Mouse (Mus musculus) forebrain, embryonic 11.5 days (tissue): ENCODE data around the gene Sars. TPM values are rescaled to one million over a fixed set of nuclear protein-coding genes. Genes with fewer than 3 reads are reported as not detected.
A peak's percentile ranks its signal among the peaks of the same experiment; 100 is the strongest.

Source experiments
- ATAC-seq: fragments of 200-750 bp; cut with Nextera tagmentation; replicated peaks from 2 replicates; pipeline ENCODE4 v1.8.0; 2017; ENCODE audit warnings: moderate TSS enrichment; ENCODE audit not compliant: low FRiP score
- DNase-seq: peaks from one replicate; pipeline ENCODE4 v3.0.0-alpha.2; 2017; ENCODE audit warnings: low spot score
- H3K27ac ChIP-seq: fragments of 300-500 bp; sonication (generic); 2 replicates; pipeline ENCODE4 v1.5.1; 2014; ENCODE audit warnings: low read depth, low read length
- H3K27me3 ChIP-seq: fragments of 300-500 bp; sonication (generic); 2 replicates; pipeline ENCODE4 v1.6.1; 2014; ENCODE audit warnings: mild to moderate bottlenecking, low read length, mixed read lengths; ENCODE audit not compliant: control insufficient read depth, insufficient read depth
- H3K36me3 ChIP-seq: fragments of 300-500 bp; sonication (generic); 2 replicates; pipeline ENCODE4 v1.6.1; 2014; ENCODE audit warnings: mild to moderate bottlenecking, low read length, moderate library complexity, mixed read lengths; ENCODE audit not compliant: control insufficient read depth, insufficient read depth
- H3K4me1 ChIP-seq: fragments of 300-500 bp; sonication (generic); replicated peaks from 2 replicates; pipeline ENCODE4 v1.6.1; 2014; ENCODE audit warnings: low read length, mixed read lengths; ENCODE audit not compliant: control insufficient read depth, insufficient read depth
- H3K4me2 ChIP-seq: fragments of 300-500 bp; sonication (generic); 2 replicates; pipeline ENCODE4 v1.6.1; 2014; ENCODE audit warnings: low read depth, mild to moderate bottlenecking, low read length, moderate library complexity, mixed read lengths; ENCODE audit not compliant: severe bottlenecking
- H3K4me3 ChIP-seq: fragments of 300-500 bp; sonication (generic); 2 replicates; pipeline ENCODE4 v1.5.1; 2014; ENCODE audit warnings: low read depth, low read length
- H3K9ac ChIP-seq: fragments of 300-500 bp; sonication (generic); 2 replicates; pipeline ENCODE4 v1.6.1; 2014; ENCODE audit warnings: low read length
- H3K9me3 ChIP-seq: fragments of 300-500 bp; sonication (generic); 2 replicates; pipeline ENCODE4 v1.6.1; 2016; ENCODE audit warnings: low read length, mixed read lengths; ENCODE audit not compliant: control insufficient read depth
- WGBS: fragments of 180-500 bp; shearing (Covaris S2); extraction: QIAGEN DNeasy Blood & Tissue Kit; methylation state at CpG from one replicate; pipeline ENCODE4 v1.1.7; 2014; 5-methylcytosine and 5-hydroxymethylcytosine counted together
- polyA plus RNA-seq: library from polyadenylated mRNA; unstranded; fragments of >200 nt; fragmentation: Nextera tagmentation; extraction: Ambion mirVana; gene quantifications from 2 replicates; pipeline ENCODE4 v1.2.1, GENCODE M21; 2014

Sars gene
- 180 and 189 TPM in 2 replicates for polyA plus RNA-seq

- Histone ChIP-seq H3K27me3 (no peaks in the 10 kb centered on the region), H3K4me2 (peak within 1 kb of the TSS; percentile 85)
Observed at GRCm38 (mm10) chr3:108444698-108445365, at the start of gene Sars. Sars (minus strand) TSS chr3:108445209.

GRCm38 (mm10) chr3:108489968-108490367 lies 45.0 kb upstream of the Sars start:
- ATAC-seq (no peak), DNase-seq (no peak)
- Histone ChIP-seq H3K4me3 (no peak overlapping the region), H3K9ac (no peak overlapping the region), H3K9me3 (no peaks in the 10 kb centered on the region), H3K27me3 (no peaks in the 10 kb centered on the region), H3K27ac (no peak overlapping the region), H3K4me1 (peaks cover 3% of the 10 kb centered on the region; the same call in 1 of the 2 replicates), H3K36me3 (no peaks in the 10 kb centered on the region), H3K4me2 (no peak overlapping the region)
- WGBS, result 41% methylated on average over 3 of the region's 3 CpGs

More at GRCm38 (mm10) chr3:108444698-108445365, at the start of gene Sars:
- H3K4me3 ChIP-seq, result peak within 1 kb of the TSS; percentile 71
- H3K9me3 ChIP-seq, result no peaks in the 10 kb centered on the region
- ATAC-seq, result peak; percentile 97
- under 1% methylated on average over 41 of the region's 41 CpGs for WGBS
- H3K36me3 ChIP-seq, result no peaks in the 10 kb centered on the region
- peak within 1 kb of the TSS; percentile 76 for H3K27ac ChIP-seq
- H3K9ac ChIP-seq, result peak within 1 kb of the TSS; percentile 74
- H3K4me1 ChIP-seq, result peaks cover 11% of the 10 kb centered on the region
- peak; percentile 95 for DNase-seq

GRCm38 (mm10) chr3:108484749-108485148 lies 39.7 kb upstream of the Sars start:
- DNase-seq (no peak), ATAC-seq (no peak)
- Histone ChIP-seq H3K9me3 (no peaks in the 10 kb centered on the region), H3K4me1 (no peaks in the 10 kb centered on the region), H3K36me3 (no peaks in the 10 kb centered on the region), H3K4me2 (no peak overlapping the region), H3K27me3 (no peaks in the 10 kb centered on the region), H3K27ac (no peak overlapping the region), H3K4me3 (no peak overlapping the region), H3K9ac (no peak overlapping the region)
- WGBS, result 89% methylated on average over 4 of the region's 4 CpGs

GRCm38 (mm10) chr3:108478800-108479199 lies 33.8 kb upstream of the Sars start:
- ATAC-seq, result no peak
- no peaks in the 10 kb centered on the region for H3K4me1 ChIP-seq

GRCm38 (mm10) chr3:108476761-108477619 lies 32.0 kb upstream of the Sars start:
- no peak overlapping the region for H3K27ac ChIP-seq
- DNase-seq, result no peak
- no peaks in the 10 kb centered on the region for H3K9me3 ChIP-seq
- H3K4me3 ChIP-seq, result no peak overlapping the region
- no peak for ATAC-seq
- H3K4me2 ChIP-seq, result no peak overlapping the region
- no peak overlapping the region for H3K9ac ChIP-seq
- H3K36me3 ChIP-seq, result no peaks in the 10 kb centered on the region
- H3K4me1 ChIP-seq, result no peaks in the 10 kb centered on the region
- no peaks in the 10 kb centered on the region for H3K27me3 ChIP-seq
- 66% methylated on average over 14 of the region's 14 CpGs for WGBS

More at GRCm38 (mm10) chr3:108478800-108479199, 33.8 kb upstream of the Sars start:
- no peak overlapping the region for H3K4me2 ChIP-seq
- H3K4me3 ChIP-seq, result no peak overlapping the region
- H3K27me3 ChIP-seq, result no peaks in the 10 kb centered on the region
- H3K27ac ChIP-seq, result no peak overlapping the region
- H3K9ac ChIP-seq, result no peak overlapping the region
- 86% methylated on average over 4 of the region's 4 CpGs for WGBS
- no peaks in the 10 kb centered on the region for H3K36me3 ChIP-seq
- no peak for DNase-seq
- H3K9me3 ChIP-seq, result no peaks in the 10 kb centered on the region

- H3K9me3 ChIP-seq, result no peaks in the 10 kb centered on the region
- DNase-seq (no peak), ATAC-seq (no peak)
- H3K4me3 ChIP-seq, result no peak overlapping the region
- no peaks in the 10 kb centered on the region for H3K27me3 ChIP-seq
- H3K9ac ChIP-seq, result no peak overlapping the region
- H3K27ac ChIP-seq, result no peak overlapping the region
- no peaks in the 10 kb centered on the region for H3K36me3 ChIP-seq
- WGBS, result 86% methylated on average over 5 of the region's 5 CpGs
- no peaks in the 10 kb centered on the region for H3K4me1 ChIP-seq
- no peak overlapping the region for H3K4me2 ChIP-seq
Observed at GRCm38 (mm10) chr3:108475496-108475895, 30.5 kb upstream of the Sars start.

- H3K27ac ChIP-seq, result no peak overlapping the region
- H3K4me1 ChIP-seq, result no peaks in the 10 kb centered on the region
- no peaks in the 10 kb centered on the region for H3K27me3 ChIP-seq
- H3K4me3 ChIP-seq, result no peak overlapping the region
- H3K4me2 ChIP-seq, result no peak overlapping the region
- ATAC-seq, result no peak
- H3K36me3 ChIP-seq, result no peaks in the 10 kb centered on the region
- H3K9ac ChIP-seq, result no peak overlapping the region
- 93% methylated on average over 7 of the region's 7 CpGs for WGBS
- no peaks in the 10 kb centered on the region for H3K9me3 ChIP-seq
- no peak for DNase-seq
Observed at GRCm38 (mm10) chr3:108474969-108475368, 30.0 kb upstream of the Sars start.

- Histone ChIP-seq H3K27me3 (no peaks in the 10 kb centered on the region), H3K9me3 (no peaks in the 10 kb centered on the region), H3K4me2 (no peak overlapping the region), H3K4me1 (no peaks in the 10 kb centered on the region), H3K4me3 (no peak overlapping the region), H3K27ac (no peak overlapping the region), H3K9ac (no peak overlapping the region), H3K36me3 (no peaks in the 10 kb centered on the region)
- ATAC-seq (no peak), DNase-seq (no peak)
- WGBS, result 80% methylated on average over 8 of the region's 8 CpGs
Observed at GRCm38 (mm10) chr3:108467760-108468159, 22.8 kb upstream of the Sars start.
